Mouse (Mus musculus) midbrain, postnatal 0 days (tissue): ENCODE measurements around the gene Rsph14. TPM values are rescaled to one million over a fixed set of nuclear protein-coding genes. Genes with fewer than 3 reads are reported as not detected.

Experiments used
- ATAC-seq: fragments of 200-750 bp; cut with Nextera tagmentation; 2 replicates; pipeline ENCODE4 v1.8.0; 2017; ENCODE audit warnings: moderate number of reproducible peaks, mild to moderate bottlenecking, moderate TSS enrichment, moderate library complexity; ENCODE audit not compliant: low FRiP score
- DNase-seq: peaks from one replicate; pipeline ENCODE4 v3.0.0-alpha.2; 2015; ENCODE audit warnings: low spot score
- H3K27ac ChIP-seq: fragments of 300-500 bp; sonication (generic); 2 replicates; pipeline ENCODE4 v1.5.1; 2014; ENCODE audit warnings: low read depth, mild to moderate bottlenecking, low read length, mixed read lengths
- H3K27me3 ChIP-seq: fragments of 300-500 bp; sonication (generic); 2 replicates; pipeline ENCODE4 v1.6.1; 2014; ENCODE audit warnings: low read length, control low read depth, mixed read lengths; ENCODE audit not compliant: insufficient read depth
- H3K36me3 ChIP-seq: fragments of 300-500 bp; sonication (generic); 2 replicates; pipeline ENCODE4 v1.6.1; 2014; ENCODE audit warnings: low read length, control low read depth, mixed read lengths; ENCODE audit not compliant: insufficient read depth
- H3K4me1 ChIP-seq: fragments of 300-500 bp; sonication (generic); 2 replicates; pipeline ENCODE4 v1.6.1; 2014; ENCODE audit warnings: mild to moderate bottlenecking, control low read depth, antibody characterized with exemption, low read length, mixed read lengths; ENCODE audit not compliant: insufficient read depth
- H3K4me2 ChIP-seq: fragments of 300-500 bp; sonication (generic); 2 replicates; pipeline ENCODE4 v1.6.1; 2014; ENCODE audit warnings: low read depth, mild to moderate bottlenecking, low read length, mixed read lengths; ENCODE audit not compliant: poor library complexity, severe bottlenecking
- H3K4me3 ChIP-seq: fragments of 300-500 bp; sonication (generic); 2 replicates; pipeline ENCODE4 v1.5.1; 2014; ENCODE audit warnings: low read depth, mild to moderate bottlenecking, low read length, moderate library complexity
- H3K9ac ChIP-seq: fragments of 300-500 bp; sonication (generic); replicated peaks from 2 replicates; pipeline ENCODE4 v1.6.1; 2014; ENCODE audit warnings: mild to moderate bottlenecking, low read length, moderate library complexity, mixed read lengths; ENCODE audit not compliant: poor library complexity, severe bottlenecking
- H3K9me3 ChIP-seq: fragments of 300-500 bp; sonication (generic); 2 replicates; pipeline ENCODE4 v1.6.1; 2016; ENCODE audit warnings: low read length, control low read depth
- CTCF ChIP-seq: IDR thresholded peaks from 2 replicates; pipeline ENCODE4 v1.5.1; 2016; ENCODE audit warnings: antibody characterized with exemption, mild to moderate bottlenecking
- WGBS: fragments of 180-500 bp; shearing (Covaris S2); extraction: QIAGEN DNeasy Blood & Tissue Kit; methylation state at CpG from one replicate; pipeline ENCODE4 v1.1.7; 2014; 5-methylcytosine and 5-hydroxymethylcytosine counted together
- polyA plus RNA-seq: library from polyadenylated mRNA; unstranded; fragments of >200 nt; fragmentation: Nextera tagmentation; extraction: Ambion mirVana; gene quantifications from 2 replicates; pipeline ENCODE4 v1.2.1, GENCODE M21; 2015
- total RNA-seq: library from RNA; depleted of rRNA; stranded (reverse); fragments of >200 nt; gene quantifications from 2 replicates; pipeline ENCODE4 v1.2.3, GENCODE M21; 2014

Rsph14 gene
- total and polyA plus RNA-seq, 2 experiments from 2014 or later, result 0.27 to 1.2 TPM

DNA sequence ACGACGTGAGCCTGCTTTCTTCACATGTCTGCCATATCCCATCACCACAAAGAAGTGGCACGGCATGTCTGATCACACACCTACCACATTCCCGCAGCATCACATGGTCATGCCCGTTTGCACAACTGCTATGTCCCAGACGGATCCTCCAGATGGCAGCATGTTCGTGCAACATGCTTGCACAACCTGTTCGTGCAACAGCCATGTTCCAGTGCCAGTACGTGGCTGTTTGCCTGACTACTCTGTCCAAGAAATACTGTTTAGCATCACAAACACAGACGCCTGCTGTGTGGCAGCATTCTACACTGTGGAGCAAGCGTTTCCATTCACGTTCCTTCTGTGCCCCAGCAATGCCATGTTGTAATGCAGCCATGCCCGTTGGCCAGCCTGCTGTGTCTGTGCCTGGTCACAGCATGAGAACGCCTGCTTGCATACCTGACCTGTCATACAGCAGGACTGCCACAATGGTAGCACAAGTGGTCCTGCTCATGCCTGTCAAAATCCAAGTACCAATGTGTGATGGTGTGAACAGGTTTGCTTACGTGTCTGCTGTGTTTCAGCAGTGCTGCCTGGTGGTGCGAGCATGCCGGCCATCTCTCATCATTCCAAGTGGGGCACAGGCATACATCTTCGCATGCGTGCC lies 98.7 kb downstream of the Rsph14 start:
- peak; percentile 49 for TF ChIP-seq CTCF
- Histone ChIP-seq H3K36me3 (no peaks in the 10 kb centered on the region), H3K27me3 (no peaks in the 10 kb centered on the region), H3K4me1 (no peaks in the 10 kb centered on the region), H3K9ac (no peak overlapping the region), H3K27ac (no peak overlapping the region), H3K9me3 (no peaks in the 10 kb centered on the region), H3K4me3 (no peak overlapping the region), H3K4me2 (no peak overlapping the region)
- peak; percentile 41 for DNase-seq
- 76% methylated on average over 19 of the region's 19 CpGs for WGBS
- no peak for ATAC-seq

DNA sequence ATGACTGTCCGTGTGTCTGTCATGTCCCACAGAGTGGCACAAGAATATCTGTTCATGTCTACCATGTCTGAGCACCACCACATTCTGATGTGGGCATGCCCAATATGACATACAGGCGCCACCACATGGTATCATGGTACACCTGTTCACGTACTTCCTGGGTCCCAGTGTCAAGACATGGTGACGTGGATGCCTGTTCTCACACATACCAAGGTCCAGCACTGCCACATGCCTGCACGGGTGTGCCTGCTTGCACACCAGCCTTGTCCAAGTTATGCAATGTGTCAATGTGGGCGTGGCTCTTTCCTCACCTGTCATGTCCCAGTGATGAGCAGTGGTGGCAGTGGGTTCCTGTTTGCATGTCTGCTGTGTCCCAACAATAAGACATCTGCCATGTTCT lies 99.9 kb downstream of the Rsph14 start:
- no peak overlapping the region for H3K4me3 ChIP-seq
- TF ChIP-seq CTCF, result no peak
- H3K9me3 ChIP-seq, result no peaks in the 10 kb centered on the region
- ATAC-seq (no peak), DNase-seq (no peak)
- H3K9ac ChIP-seq, result no peak overlapping the region
- no peak overlapping the region for H3K27ac ChIP-seq
- 84% methylated on average over 6 of the region's 6 CpGs for WGBS
- H3K27me3 ChIP-seq, result no peaks in the 10 kb centered on the region
- no peak overlapping the region for H3K4me2 ChIP-seq
- no peaks in the 10 kb centered on the region for H3K36me3 ChIP-seq
- H3K4me1 ChIP-seq, result no peaks in the 10 kb centered on the region

- 88% methylated on average over 6 of the region's 6 CpGs for WGBS
- no peak for ATAC-seq
- TF ChIP-seq CTCF, result no peak
Measured at GRCm38 (mm10) chr10:74931631-74932030, 100.8 kb downstream of the Rsph14 start.

DNA sequence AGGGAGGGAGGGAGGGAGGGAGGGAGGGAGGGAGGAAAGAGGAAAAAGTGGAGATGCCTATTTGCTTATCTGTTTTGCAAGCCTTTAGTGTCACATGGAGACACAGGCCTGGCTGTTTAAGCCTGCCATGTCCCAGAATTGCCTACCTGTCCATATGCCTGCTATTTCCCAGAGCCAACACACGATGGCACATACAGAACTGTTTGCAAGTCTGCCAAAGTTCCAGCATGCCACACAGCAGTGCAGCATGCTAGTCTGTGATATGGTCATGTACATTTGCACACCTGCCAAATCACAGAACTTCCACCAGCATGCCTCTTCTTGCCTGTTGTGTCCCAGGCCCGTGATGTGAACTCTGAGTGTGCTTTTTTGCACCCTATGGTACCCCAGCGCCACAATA lies 101.8 kb downstream of the Rsph14 start:
- H3K4me1 ChIP-seq, result no peaks in the 10 kb centered on the region
- no peak for ATAC-seq
- WGBS, result 80% methylated on average over 3 of the region's 3 CpGs
- H3K27ac ChIP-seq, result no peak overlapping the region
- no peaks in the 10 kb centered on the region; the same call in 1 of the 2 replicates for H3K27me3 ChIP-seq
- no peak overlapping the region for H3K4me2 ChIP-seq
- H3K9ac ChIP-seq, result no peak overlapping the region
- peak; percentile 65 for TF ChIP-seq CTCF
- no peak overlapping the region for H3K4me3 ChIP-seq
- H3K9me3 ChIP-seq, result no peaks in the 10 kb centered on the region
- peak; percentile 50 for DNase-seq
- no peaks in the 10 kb centered on the region for H3K36me3 ChIP-seq

More at GRCm38 (mm10) chr10:74931631-74932030, 100.8 kb downstream of the Rsph14 start:
- DNase-seq, result no peak
- Histone ChIP-seq H3K27ac (no peak overlapping the region), H3K4me2 (no peak overlapping the region), H3K9ac (no peak overlapping the region), H3K4me3 (no peak overlapping the region), H3K27me3 (no peaks in the 10 kb centered on the region), H3K36me3 (no peaks in the 10 kb centered on the region), H3K4me1 (no peaks in the 10 kb centered on the region), H3K9me3 (no peaks in the 10 kb centered on the region)

- ATAC-seq, result no peak
- no peaks in the 10 kb centered on the region; the same call in 1 of the 2 replicates for H3K27me3 ChIP-seq
- no peaks in the 10 kb centered on the region for H3K36me3 ChIP-seq
- H3K9me3 ChIP-seq, result no peaks in the 10 kb centered on the region
- WGBS, result 77% methylated on average over 6 of the region's 6 CpGs
- H3K4me3 ChIP-seq, result no peak overlapping the region
- TF ChIP-seq CTCF, result peak; percentile 66
- no peak overlapping the region for H3K27ac ChIP-seq
- no peak overlapping the region for H3K9ac ChIP-seq
- no peaks in the 10 kb centered on the region for H3K4me1 ChIP-seq
- no peak for DNase-seq
- H3K4me2 ChIP-seq, result no peak overlapping the region
Measured at GRCm38 (mm10) chr10:74929578-74929977, 102.8 kb downstream of the Rsph14 start.

DNA sequence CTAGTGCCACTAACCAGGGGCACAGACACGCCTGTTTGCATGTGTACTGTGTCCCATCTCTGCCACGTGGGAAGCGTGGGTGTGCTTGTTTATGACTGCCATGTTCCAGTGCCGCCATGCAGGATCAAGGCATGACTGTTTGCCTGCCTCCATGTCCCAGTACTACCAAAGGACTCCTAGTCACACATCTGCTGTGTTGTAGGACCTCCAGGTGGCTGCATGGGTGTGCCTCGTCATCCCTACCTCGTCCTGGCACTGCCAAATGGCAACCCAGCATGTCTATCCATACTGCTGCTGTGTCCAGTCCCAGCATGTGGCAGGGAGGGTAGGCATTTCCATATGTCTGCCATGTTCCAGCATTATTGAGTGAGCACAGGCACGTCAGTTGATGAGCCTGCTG lies 104.1 kb downstream of the Rsph14 start:
- H3K9me3 ChIP-seq, result no peaks in the 10 kb centered on the region
- no peak for DNase-seq
- no peaks in the 10 kb centered on the region for H3K4me1 ChIP-seq
- TF ChIP-seq CTCF, result no peak
- no peak overlapping the region for H3K9ac ChIP-seq
- H3K27ac ChIP-seq, result no peak overlapping the region
- H3K4me3 ChIP-seq, result no peak overlapping the region
- H3K36me3 ChIP-seq, result no peaks in the 10 kb centered on the region
- no peak for ATAC-seq
- no peaks in the 10 kb centered on the region; the same call in 1 of the 2 replicates for H3K27me3 ChIP-seq
- H3K4me2 ChIP-seq, result no peak overlapping the region
- 83% methylated on average over 7 of the region's 7 CpGs for WGBS
